Mouse (Mus musculus): ENCODE results near the gene Mutyh. TPM values are rescaled to one million over a fixed set of nuclear protein-coding genes. Genes with fewer than 3 reads are reported as not detected.

The Mutyh gene
- polyA plus RNA-seq (2014; fragmentation: Illumina TruSeq; extraction: RNeasy Lipid Tissue Mini Kit (QIAGEN cat#74804); ENCODE audit: low read depth, low replicate concordance): 1.1 TPM

GRCm38 (mm10) chr4:116807197-116808129 is at the start of gene Mutyh, which contains the start of gene Toe1:
Gene Mutyh (plus strand): TSS chr4:116807723.
Gene Toe1 (minus strand): TSS chr4:116807640.

DNA sequence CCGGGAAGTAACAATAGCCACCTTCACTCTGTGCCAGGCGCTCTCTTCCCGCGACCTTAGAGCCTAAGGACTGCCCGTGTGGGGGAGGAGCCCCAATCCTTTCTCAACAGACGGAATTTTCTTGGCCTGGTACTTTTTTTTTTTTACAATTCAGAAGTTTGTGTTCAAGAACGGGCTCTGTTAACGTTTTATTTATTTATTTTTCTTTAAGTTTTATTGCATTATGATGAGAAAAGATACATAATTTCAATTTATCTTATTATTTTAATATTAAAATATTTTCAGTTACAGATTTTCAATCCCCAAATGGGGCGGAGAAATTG is 14.1 kb downstream of the Mutyh start, which contains the start of gene Hpdl:
Gene Hpdl (minus strand): TSS at position 14 of the 323 bp plus-strand sequence.

Other genes starting within 250 kb of the Mutyh start
- 1.3 TPM for gene Ccdc17, start 211.1 kb upstream of the Mutyh start, polyA plus RNA-seq (2014; fragmentation: Illumina TruSeq; extraction: RNeasy Lipid Tissue Mini Kit (QIAGEN cat#74804); ENCODE audit: low read depth, low replicate concordance)
- gene Nasp, start 179.8 kb upstream of the Mutyh start, polyA plus RNA-seq (2014; fragmentation: Illumina TruSeq; extraction: RNeasy Lipid Tissue Mini Kit (QIAGEN cat#74804); ENCODE audit: low read depth, low replicate concordance): 1,868 TPM
- gene Akr1a1, start 156.0 kb upstream of the Mutyh start, polyA plus RNA-seq (2014; fragmentation: Illumina TruSeq; extraction: RNeasy Lipid Tissue Mini Kit (QIAGEN cat#74804); ENCODE audit: low read depth, low replicate concordance): 112 TPM
- gene Prdx1, start 122.2 kb upstream of the Mutyh start, polyA plus RNA-seq (2014; fragmentation: Illumina TruSeq; extraction: RNeasy Lipid Tissue Mini Kit (QIAGEN cat#74804); ENCODE audit: low read depth, low replicate concordance): 511 TPM
- gene Mmachc, start 99.3 kb upstream of the Mutyh start, polyA plus RNA-seq (2014; fragmentation: Illumina TruSeq; extraction: RNeasy Lipid Tissue Mini Kit (QIAGEN cat#74804); ENCODE audit: low read depth, low replicate concordance): 27.0 TPM
- 93.6 TPM for gene Ccdc163, start 99.2 kb upstream of the Mutyh start, polyA plus RNA-seq (2014; fragmentation: Illumina TruSeq; extraction: RNeasy Lipid Tissue Mini Kit (QIAGEN cat#74804); ENCODE audit: low read depth, low replicate concordance)
- 24.2 TPM for gene Tesk2, start 86.8 kb upstream of the Mutyh start, polyA plus RNA-seq (2014; fragmentation: Illumina TruSeq; extraction: RNeasy Lipid Tissue Mini Kit (QIAGEN cat#74804); ENCODE audit: low read depth, low replicate concordance)
- gene Toe1, start 83 bp upstream of the Mutyh start, polyA plus RNA-seq (2014; fragmentation: Illumina TruSeq; extraction: RNeasy Lipid Tissue Mini Kit (QIAGEN cat#74804); ENCODE audit: low read depth, low replicate concordance): 9.3 TPM
- gene Hpdl, start 14.0 kb downstream of the Mutyh start, polyA plus RNA-seq (2014; fragmentation: Illumina TruSeq; extraction: RNeasy Lipid Tissue Mini Kit (QIAGEN cat#74804); ENCODE audit: low read depth, low replicate concordance): 0.29 TPM
- gene Zswim5, start 69.7 kb downstream of the Mutyh start, polyA plus RNA-seq (2014; fragmentation: Illumina TruSeq; extraction: RNeasy Lipid Tissue Mini Kit (QIAGEN cat#74804); ENCODE audit: low read depth, low replicate concordance): 3.1 TPM
- 2.9 TPM for gene Urod, start 186.7 kb downstream of the Mutyh start, polyA plus RNA-seq (2014; fragmentation: Illumina TruSeq; extraction: RNeasy Lipid Tissue Mini Kit (QIAGEN cat#74804); ENCODE audit: low read depth, low replicate concordance)
- gene Hectd3, start 187.6 kb downstream of the Mutyh start, polyA plus RNA-seq (2014; fragmentation: Illumina TruSeq; extraction: RNeasy Lipid Tissue Mini Kit (QIAGEN cat#74804); ENCODE audit: low read depth, low replicate concordance): 2.4 TPM
- gene Eif2b3, start 211.7 kb downstream of the Mutyh start, polyA plus RNA-seq (2014; fragmentation: Illumina TruSeq; extraction: RNeasy Lipid Tissue Mini Kit (QIAGEN cat#74804); ENCODE audit: low read depth, low replicate concordance): 16.7 TPM

Measured in testis, adult 10 weeks (tissue).